Mouse (Mus musculus): ENCODE measurements at regions not wholly inside any gene's neighbourhood (a gene's known extent, or its start where the extent isn't known, plus 50 kb on each side); places are given as distances from the start of the nearest gene placed in this dataset.

DNA sequence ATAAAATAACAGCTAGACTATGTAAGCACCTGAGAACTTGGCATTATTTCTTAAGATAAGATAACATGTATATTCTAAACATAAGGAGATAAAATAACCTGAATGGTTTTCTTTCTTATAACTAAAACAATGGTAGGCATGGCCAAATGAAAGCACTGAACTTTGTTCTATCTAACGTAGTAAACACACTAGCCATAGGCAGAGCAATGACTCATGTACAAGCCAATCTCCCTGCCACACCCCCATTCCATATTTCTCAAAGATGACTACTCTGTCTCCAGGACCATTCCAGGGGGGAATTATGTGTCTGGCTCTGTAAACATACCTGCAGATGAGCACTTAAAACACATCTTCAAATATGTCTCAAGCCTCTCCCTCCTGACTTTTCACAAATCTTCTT is 80.6 kb upstream of the Slc7a11 start:
- Histone ChIP-seq H3K4me3 (replicated peaks; ENCODE audit: low read length) (no peak overlapping the region), H3K4me1 (replicated peaks; ENCODE audit: control insufficient read depth, insufficient read depth, low read length) (no peaks in the 10 kb centered on the region), H3K36me3 (replicated peaks; ENCODE audit: control insufficient read depth, insufficient read depth) (no peaks in the 10 kb centered on the region), H3K9ac (no peak overlapping the region), H3K4me2 (replicated peaks) (no peak overlapping the region), H3K27me3 (ENCODE audit: control insufficient read depth, insufficient read depth, low read length) (no peaks in the 10 kb centered on the region), H3K9me3 (ENCODE audit: control insufficient read depth, low read length) (no peaks in the 10 kb centered on the region), H3K27ac (no peak overlapping the region)
- no peak for DNase-seq (ENCODE audit: low spot score)
- 93% methylated on average over 1 of the region's 1 CpGs for WGBS
- ATAC-seq (ENCODE audit: low FRiP score) = no peak

DNA sequence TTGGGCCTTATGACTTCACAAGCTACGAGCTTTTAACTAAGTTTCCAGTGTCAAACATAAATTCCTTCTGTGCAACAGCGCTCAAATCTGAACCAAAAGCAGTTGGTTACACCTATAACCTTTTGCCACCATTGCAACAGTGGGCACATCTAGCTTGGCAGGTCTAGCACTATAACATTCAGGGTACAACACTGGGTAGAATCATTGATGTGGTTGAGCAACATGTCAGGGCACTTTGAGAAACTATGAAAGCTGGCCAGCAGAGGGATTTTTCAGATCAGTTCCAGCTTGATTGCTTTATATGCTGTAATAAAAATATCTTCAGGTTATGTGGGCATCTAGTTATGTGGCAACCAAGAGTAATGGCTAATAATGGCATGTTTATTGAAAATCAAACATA is 63.8 kb upstream of the Slc7a11 start:
- no peak overlapping the region for H3K27ac ChIP-seq
- no peaks in the 10 kb centered on the region for H3K36me3 ChIP-seq (replicated peaks; ENCODE audit: control insufficient read depth, insufficient read depth)
- H3K4me1 ChIP-seq (replicated peaks; ENCODE audit: control insufficient read depth, insufficient read depth, low read length) = no peaks in the 10 kb centered on the region
- ATAC-seq (ENCODE audit: low FRiP score) (no peak), DNase-seq (ENCODE audit: low spot score) (no peak)
- H3K4me3 ChIP-seq (replicated peaks; ENCODE audit: low read length) = no peak overlapping the region
- H3K4me2 ChIP-seq (replicated peaks) = no peak overlapping the region
- 89% methylated on average over 2 of the region's 2 CpGs for WGBS
- H3K9me3 ChIP-seq (ENCODE audit: control insufficient read depth, low read length) = peaks cover 5% of the 10 kb centered on the region; the same call in 1 of the 2 replicates
- H3K9ac ChIP-seq = no peak overlapping the region
- no peaks in the 10 kb centered on the region for H3K27me3 ChIP-seq (ENCODE audit: control insufficient read depth, insufficient read depth, low read length)
